Mouse (Mus musculus) lung, postnatal 36 days (tissue): ENCODE data around the gene Tob2.

Experiments used
- DNase-seq: peaks from one replicate; pipeline ENCODE4 v3.0.0; 2022; ENCODE audit warnings: mixed read lengths

Gene Tob2

GRCm38 (mm10) chr15:81858517-81859329 lies at the start of gene Tob2:
Tob2 (minus strand) TSS chr15:81858796.
- peak; percentile 73 for DNase-seq

DNA sequence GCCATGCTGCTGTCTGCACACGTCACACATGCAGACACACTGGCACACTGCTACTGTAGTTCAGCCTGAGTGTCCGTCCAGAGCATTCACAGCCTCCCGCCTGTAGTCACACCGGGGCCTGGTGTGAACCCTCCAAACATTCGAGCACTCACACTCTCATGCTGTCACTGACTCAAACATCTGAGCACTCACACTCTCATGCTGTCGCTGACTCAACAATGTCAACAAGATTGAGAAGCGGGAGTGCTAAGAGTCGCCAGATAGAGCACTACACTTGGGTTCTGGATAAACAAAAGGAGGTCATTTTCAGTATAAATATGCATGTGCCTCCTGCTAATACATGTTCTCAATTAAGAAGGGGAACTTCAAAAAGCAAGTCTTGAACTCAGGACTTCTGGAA lies 49.4 kb upstream of the Tob2 start:
- DNase-seq: peak; percentile 22

DNA sequence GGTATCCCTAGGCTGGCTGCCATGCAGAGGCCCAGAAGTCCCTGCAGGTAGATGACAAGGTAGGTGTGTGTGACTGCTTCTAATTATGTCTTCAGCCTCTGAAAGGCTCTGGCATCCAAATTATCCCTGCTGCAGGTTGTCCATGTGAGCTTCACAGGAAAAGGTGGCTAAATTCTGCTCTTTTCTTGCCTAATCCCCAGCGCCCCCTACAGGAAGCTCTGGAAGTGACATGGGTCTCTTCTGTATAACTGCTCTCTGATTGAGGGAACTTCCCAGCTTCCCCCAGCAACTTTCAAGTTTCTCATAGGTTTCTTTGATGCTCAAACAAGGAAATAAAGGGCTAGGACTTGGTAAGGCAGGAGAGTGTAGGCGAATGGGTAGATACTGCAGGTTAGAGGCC lies 46.3 kb upstream of the Tob2 start:
- DNase-seq: peak; percentile 92

- DNase-seq: no peak
Measured at GRCm38 (mm10) chr15:81898751-81899150, 40.2 kb upstream of the Tob2 start.

- DNase-seq: no peak
Measured at GRCm38 (mm10) chr15:81897607-81898285, 39.1 kb upstream of the Tob2 start.

DNA sequence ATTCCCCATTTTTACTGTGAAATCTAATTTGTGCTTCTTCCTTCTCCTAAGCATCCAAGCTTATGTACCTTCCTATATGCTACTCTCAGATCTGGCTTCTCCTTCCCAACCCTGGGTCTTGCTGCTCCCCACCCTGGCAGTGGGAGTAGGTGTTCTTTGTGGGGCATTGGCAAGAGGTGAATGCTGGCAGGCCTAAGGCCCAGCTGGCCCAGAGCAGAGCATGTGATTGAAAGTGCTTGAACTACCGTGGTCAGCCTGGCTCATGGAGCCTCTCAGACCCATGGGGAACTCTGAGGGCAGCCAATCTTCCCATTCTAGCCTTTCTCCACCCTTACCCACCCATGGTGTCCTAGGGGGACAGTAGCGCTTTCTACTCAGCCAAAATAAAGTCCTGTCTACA lies 37.8 kb upstream of the Tob2 start:
- DNase-seq: no peak

- peak; percentile 90 for DNase-seq
Measured at GRCm38 (mm10) chr15:81894002-81894401, 35.4 kb upstream of the Tob2 start.

GRCm38 (mm10) chr15:81891822-81892580 lies 33.4 kb upstream of the Tob2 start:
- no peak for DNase-seq

DNA sequence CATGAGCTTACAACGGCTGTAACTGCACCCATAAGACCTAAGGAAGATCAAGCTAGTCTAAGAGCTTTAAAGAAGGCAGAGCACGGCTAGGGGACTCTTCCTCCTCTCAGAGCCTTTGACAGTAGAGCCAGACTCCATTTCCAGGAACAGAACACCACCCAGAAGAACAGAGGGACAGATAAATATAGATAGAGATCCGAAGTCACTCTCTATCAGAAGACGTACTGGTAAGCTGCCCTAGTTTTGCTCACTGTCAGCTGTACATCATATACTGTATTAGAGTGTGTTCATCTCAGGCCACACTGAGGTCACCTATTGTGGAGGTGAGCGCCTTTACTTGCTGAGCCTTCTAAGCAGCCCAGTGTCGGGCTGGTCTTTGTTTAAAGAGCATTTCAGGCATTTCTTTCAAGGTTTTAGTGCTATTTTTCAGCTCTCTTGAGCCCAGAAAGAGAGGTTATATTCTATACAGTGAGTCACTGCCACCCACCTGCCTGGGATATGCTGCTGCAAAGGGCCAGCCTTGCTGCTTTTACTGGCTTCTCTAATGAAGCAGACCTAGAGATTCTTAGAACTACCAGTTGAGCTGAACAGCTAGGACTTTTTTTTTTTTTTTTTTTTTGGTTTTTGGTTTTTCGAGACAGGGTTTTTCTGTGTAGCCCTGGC lies 32.7 kb upstream of the Tob2 start:
- DNase-seq: no peak

GRCm38 (mm10) chr15:81889175-81889574 lies 30.6 kb upstream of the Tob2 start:
- DNase-seq: no peak

DNA sequence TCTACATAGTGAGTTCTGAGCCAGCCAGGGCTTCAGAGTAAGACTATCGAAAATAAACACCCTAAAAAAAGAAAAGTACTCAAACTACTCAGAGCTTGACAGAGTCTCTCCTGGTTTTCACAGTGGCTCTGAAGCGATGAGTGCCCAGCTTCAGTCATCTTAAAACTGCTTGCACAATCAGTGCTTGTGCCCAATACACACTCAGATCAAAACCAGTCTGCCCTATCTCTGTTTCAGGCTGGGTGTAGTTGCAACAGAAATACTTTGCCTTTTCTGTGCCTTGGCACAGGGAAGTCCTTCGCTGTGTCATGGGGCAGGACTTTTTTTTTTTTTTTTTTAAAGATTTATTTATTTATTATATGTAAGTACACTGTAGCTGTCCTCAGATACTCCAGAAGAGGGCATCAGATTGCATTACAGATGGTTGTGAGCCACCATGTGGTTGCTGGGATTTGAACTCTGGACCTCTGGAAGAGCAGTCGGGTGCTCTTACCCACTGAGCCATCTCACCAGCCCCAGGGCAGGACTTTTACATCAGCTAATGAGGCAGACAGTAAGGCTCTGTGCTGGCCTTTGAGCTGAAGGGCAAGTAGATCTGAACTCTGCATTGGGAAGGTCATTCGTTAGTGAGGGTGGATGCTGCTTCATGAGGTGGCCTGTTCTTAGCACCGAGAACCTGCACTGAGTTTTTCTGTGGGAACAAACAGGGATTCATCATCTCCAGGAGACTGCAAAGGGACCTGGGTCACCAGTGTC lies 28.4 kb upstream of the Tob2 start:
- DNase-seq: peak; percentile 58

DNA sequence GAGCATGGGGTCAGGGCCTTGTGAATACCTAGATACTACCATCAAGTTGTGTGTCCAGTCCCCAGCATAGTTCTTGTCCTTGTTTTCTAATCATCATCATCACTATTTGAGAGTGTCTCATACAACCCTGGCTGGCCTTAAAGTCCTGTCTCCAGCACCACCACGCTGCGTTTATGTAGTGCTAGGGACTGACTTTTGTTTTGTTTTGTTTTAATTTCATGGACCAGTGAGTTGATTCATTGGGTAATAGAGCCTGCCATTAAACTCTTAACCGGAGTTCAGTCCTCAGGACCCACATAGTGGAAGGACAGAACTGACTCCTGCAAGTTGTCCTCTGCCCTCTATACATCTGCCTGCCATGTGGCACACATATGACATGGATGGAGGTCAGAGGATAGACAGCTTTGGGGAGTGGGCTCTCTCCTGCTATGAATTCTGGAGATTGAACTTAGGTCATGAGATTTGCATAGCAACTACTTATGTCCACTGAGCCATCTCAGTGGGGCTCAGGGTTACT lies 26.9 kb upstream of the Tob2 start:
- no peak for DNase-seq

DNA sequence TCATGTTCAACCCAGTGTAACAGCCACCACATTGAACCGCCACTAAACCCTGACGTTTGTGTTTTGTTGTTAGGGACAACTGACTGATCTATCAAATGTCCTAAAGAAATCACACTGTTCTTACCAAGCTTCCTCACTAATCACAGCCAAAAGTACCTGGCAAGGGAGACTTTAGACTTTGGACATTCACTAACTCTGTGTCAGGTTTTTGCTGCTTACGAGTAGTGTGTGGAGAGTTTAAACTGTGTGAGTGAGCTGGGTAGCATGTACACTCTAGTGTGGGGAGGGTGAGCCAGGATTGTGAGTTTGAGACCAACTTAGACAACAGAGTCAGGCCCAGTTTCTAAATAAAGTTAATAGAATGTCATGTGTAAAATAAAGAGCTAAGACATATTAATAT lies 23.8 kb upstream of the Tob2 start:
- DNase-seq: no peak

DNA sequence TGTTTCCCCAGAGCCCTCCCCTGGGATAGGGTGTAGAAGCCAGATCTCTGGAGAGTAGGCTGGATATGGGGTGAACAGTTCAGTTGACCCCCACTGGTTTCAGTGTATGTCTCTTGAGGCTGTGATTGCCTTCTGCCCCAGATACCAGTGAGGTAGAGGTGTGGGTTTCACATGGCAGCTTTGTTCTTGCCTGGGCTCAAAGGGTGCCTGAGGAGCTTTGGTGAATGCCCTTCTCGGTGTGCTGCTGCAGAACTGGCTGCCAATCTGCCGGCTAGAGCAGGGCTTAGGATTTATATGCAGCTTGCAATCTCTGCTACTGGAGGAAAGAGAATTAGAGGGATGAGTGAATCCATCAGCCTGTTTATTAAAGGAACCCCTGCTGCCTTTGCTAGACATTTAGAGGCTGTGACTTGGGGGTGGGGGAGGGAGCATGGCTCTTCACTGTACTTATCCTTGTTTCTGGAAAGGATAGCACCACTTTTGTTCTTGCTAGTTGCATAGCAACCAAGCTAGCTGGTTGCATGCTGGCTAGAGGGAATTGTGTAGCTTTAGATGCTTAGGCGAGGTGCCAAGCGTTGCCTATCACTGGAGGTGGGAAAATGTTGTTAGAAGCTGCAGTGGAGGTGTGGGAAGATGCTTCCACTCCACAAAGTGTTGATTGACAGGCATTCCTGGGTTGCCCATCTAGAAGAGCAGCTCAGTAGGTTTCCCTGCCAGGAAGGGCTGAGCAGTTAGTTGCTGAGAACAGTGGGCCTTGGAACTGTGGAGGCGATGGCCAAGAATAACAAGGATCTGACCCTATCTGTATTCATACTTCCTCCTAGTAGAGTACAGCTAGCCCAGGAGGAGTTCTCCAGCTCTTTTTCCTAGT lies 21.2 kb upstream of the Tob2 start:
- DNase-seq: no peak

DNA sequence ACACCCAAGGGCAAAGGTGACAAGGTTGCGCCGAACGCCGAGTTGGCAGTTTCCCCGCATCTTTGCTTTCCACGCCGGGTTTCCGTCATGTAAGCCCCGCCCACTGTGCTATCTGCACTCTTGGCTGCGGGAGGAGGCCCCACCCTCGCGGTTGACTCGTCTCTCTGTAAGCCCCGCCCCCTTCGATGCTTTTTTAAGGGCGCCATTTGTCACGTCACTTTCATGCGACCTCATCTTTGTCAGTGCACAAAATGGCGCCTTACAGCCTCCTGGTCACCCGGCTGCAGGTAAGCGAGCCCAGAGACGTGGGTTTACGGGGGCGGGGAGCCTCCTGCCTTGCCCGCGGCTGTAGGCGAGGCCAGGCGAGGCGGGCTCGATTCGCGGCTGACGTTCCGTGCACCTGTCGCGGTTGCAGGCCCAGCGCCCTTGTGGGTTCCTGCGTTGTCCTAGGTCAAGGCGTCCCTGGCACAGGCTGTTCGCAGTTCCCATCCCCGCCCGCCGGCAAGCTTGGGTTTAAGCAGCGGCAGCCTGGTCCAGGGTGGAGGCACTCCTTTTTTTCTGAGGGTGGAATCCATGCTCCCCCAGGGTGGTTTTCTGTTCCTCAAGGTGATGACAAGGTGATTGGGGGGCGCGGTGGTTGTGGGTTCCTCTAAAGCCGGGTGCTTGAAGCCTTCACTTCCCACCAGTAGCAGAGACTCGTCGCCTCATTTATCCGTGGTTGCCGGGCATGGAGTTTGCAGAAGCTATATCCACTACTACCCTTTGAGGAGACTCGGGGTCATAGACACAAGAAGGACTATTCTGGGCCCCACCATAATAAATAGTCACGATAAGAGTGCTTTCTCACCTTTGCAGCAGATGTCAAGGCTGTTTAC lies 13.9 kb upstream of the Tob2 start, which contains the start of gene Aco2:
Aco2 (plus strand) TSS at position 48 of the 875 bp plus-strand sequence.
- peak; percentile 100 for DNase-seq

DNA sequence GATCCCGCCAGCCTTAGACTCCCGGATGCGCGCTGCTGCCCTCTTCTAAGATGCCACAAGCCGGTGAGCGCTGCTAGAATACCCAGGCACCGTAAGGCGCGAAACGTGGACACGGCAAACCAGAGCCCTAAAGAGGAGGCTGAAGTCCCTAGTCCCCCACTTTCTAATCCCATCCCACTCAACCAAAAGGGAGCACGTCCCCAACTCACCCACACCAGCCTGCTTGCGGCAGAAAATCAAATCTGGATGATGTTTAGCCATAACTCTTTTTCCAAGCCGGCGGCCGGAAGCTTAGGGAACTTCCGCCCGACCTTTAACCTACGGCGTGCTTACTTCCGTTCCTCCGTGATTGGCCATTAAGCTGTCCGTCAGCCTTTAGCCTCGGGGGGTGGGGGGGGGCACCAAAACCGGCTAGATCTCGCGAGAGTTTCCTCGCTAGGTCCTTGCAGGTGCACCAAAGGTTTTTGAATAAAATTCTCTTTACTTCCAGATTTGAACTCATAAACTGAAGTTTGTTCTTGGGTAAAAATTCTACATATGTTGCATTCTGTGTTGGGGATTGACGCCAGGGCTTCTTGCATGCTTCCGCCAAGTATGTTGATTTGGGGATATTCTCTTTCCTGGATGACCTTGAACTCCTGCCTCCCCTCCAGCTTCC lies 13.1 kb upstream of the Tob2 start, which contains the start of gene Phf5a:
Phf5a (minus strand) TSS at position 308 of the 658 bp plus-strand sequence.
- DNase-seq: peak; percentile 93

DNA sequence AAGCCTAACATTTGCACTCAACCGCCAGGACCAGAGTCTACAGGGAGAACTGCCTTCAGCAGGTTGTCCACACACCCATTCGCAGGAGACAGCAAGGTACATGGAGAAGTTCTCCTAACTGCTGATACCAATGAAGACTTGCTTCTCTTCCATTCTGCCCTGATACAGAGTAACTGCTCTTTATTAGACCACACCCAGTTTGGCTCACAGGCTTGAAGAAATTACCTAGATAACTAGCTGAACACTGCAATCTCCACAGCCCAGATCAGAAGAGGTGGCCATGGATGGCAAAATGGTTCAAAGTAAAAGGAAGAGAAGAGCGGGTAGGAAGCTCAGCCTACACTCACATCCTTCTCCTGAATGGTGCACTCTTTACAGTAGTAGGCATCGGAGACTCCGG lies 11.4 kb upstream of the Tob2 start:
- no peak for DNase-seq

GRCm38 (mm10) chr15:81864238-81864637 lies 5.6 kb upstream of the Tob2 start:
- no peak for DNase-seq

- DNase-seq: peak; percentile 82
Measured at GRCm38 (mm10) chr15:81860471-81861135, 2.0 kb upstream of the Tob2 start.
